Mouse (Mus musculus) right cerebral cortex, postnatal 14 days (tissue): ENCODE results near the gene Babam2.

ENCODE experiments used
- DNase-seq: peaks from one replicate; pipeline ENCODE4 v3.0.0; 2022

The Babam2 gene

GRCm38 (mm10) chr5:32089481-32089880, 392.0 kb downstream of the Babam2 start:
- DNase-seq: no peak

- DNase-seq: no peak
These were observed 394.8 kb downstream of the Babam2 start for GRCm38 (mm10) chr5:32092281-32092680.

GRCm38 (mm10) chr5:32098691-32099090, 401.2 kb downstream of the Babam2 start:
- no peak for DNase-seq

- DNase-seq: peak; percentile 30
These were observed 405.0 kb downstream of the Babam2 start for GRCm38 (mm10) chr5:32102484-32102883.

- no peak for DNase-seq
These were observed 405.5 kb downstream of the Babam2 start for GRCm38 (mm10) chr5:32102971-32103431.

GRCm38 (mm10) chr5:32103545-32103944, 406.1 kb downstream of the Babam2 start:
- DNase-seq: no peak

- DNase-seq: no peak
These were observed 406.9 kb downstream of the Babam2 start for GRCm38 (mm10) chr5:32104119-32104990.

GRCm38 (mm10) chr5:32106473-32107140, 409.1 kb downstream of the Babam2 start:
- DNase-seq: no peak

GRCm38 (mm10) chr5:32110651-32111050, 413.2 kb downstream of the Babam2 start:
- DNase-seq: no peak

- DNase-seq: no peak
These were observed 414.9 kb downstream of the Babam2 start for GRCm38 (mm10) chr5:32112206-32112916.

GRCm38 (mm10) chr5:32120901-32121376, 423.5 kb downstream of the Babam2 start:
- no peak for DNase-seq

- no peak for DNase-seq
These were observed 424.5 kb downstream of the Babam2 start for GRCm38 (mm10) chr5:32121936-32122335.

GRCm38 (mm10) chr5:32122363-32122762, 424.9 kb downstream of the Babam2 start:
- no peak for DNase-seq

GRCm38 (mm10) chr5:32124957-32125356, 427.5 kb downstream of the Babam2 start:
- DNase-seq: no peak

- no peak for DNase-seq
These were observed 429.7 kb downstream of the Babam2 start for GRCm38 (mm10) chr5:32127226-32127625.

- no peak for DNase-seq
These were observed 430.4 kb downstream of the Babam2 start for GRCm38 (mm10) chr5:32127927-32128326.

GRCm38 (mm10) chr5:32132971-32133501, 435.6 kb downstream of the Babam2 start:
- DNase-seq: peak; percentile 65

GRCm38 (mm10) chr5:32133549-32134004, 436.1 kb downstream of the Babam2 start:
- DNase-seq: peak; percentile 63

GRCm38 (mm10) chr5:32134051-32134732, 436.7 kb downstream of the Babam2 start:
- DNase-seq: peak; percentile 17
